Mouse (Mus musculus): ENCODE data around the gene Ugt1a8. TPM values are rescaled to one million over a fixed set of nuclear protein-coding genes. Genes with fewer than 3 reads are reported as not detected.
A peak's percentile ranks its signal among the peaks of the same experiment; 100 is the strongest.

Ugt1a8 gene
- total and polyA plus RNA-seq, 3 experiments: not detected

GRCm38 (mm10) chr1:88230421-88230820 lies 142.8 kb downstream of the Ugt1a8 start:
- Histone ChIP-seq H3K4me3 (ENCODE audit: low read depth, low read length) (no peak overlapping the region), H3K4me1 (ENCODE audit: insufficient read depth, low read depth, low read length) (no peaks in the 10 kb centered on the region), H3K9me3 (replicated peaks) (no peaks in the 10 kb centered on the region), H3K27me3 (ENCODE audit: insufficient read depth, low read length) (peaks cover 6% of the 10 kb centered on the region; the same call in 1 of the 2 replicates), H3K36me3 (replicated peaks) (no peaks in the 10 kb centered on the region)
- no peak for TF ChIP-seq GATA1 (IDR thresholded peaks at IDR 0.05; ENCODE audit: borderline replicate concordance, low read length)
- TF ChIP-seq POLR2AphosphoS5 (IDR thresholded peaks at IDR 0.05; ENCODE audit: insufficient replicate concordance, low read depth, low read length): 0 out of 2 replicates have a peak, but pooled peaks have one; percentile 24
- no peak for DNase-seq (ENCODE audit: low spot score)
- ATAC-seq (ENCODE audit: extremely low read depth, insufficient number of reproducible peaks, low FRiP score, poor library complexity, severe bottlenecking): no peak

GRCm38 (mm10) chr1:88230981-88231802 lies 143.6 kb downstream of the Ugt1a8 start:
- ATAC-seq (ENCODE audit: extremely low read depth, insufficient number of reproducible peaks, low FRiP score, poor library complexity, severe bottlenecking) (no peak), DNase-seq (ENCODE audit: low spot score) (no peak)
- H3K4me1 ChIP-seq (ENCODE audit: insufficient read depth, low read depth, low read length): no peaks in the 10 kb centered on the region
- no peaks in the 10 kb centered on the region for H3K36me3 ChIP-seq (replicated peaks)
- no peak overlapping the region for H3K4me3 ChIP-seq (ENCODE audit: low read depth, low read length)
- H3K9me3 ChIP-seq (replicated peaks): no peaks in the 10 kb centered on the region
- peaks cover 6% of the 10 kb centered on the region; the same call in 1 of the 2 replicates for H3K27me3 ChIP-seq (ENCODE audit: insufficient read depth, low read length)
- no peak for TF ChIP-seq CTCF (IDR thresholded peaks at IDR 0.05; ENCODE audit: low read depth, low read length)
- no peak for TF ChIP-seq GATA1 (IDR thresholded peaks at IDR 0.05; ENCODE audit: borderline replicate concordance, low read length)
- TF ChIP-seq POLR2AphosphoS5 (IDR thresholded peaks at IDR 0.05; ENCODE audit: insufficient replicate concordance, low read depth, low read length): no peak
- no peak for TF ChIP-seq TAL1 (conservative IDR thresholded peaks at IDR 0.05; ENCODE audit: low read depth, low read length)
- TF ChIP-seq GATA2 (IDR thresholded peaks at IDR 0.05; ENCODE audit: borderline replicate concordance, low read depth, low read length): no peak

GRCm38 (mm10) chr1:88231803-88232499 lies 144.3 kb downstream of the Ugt1a8 start:
- ATAC-seq (ENCODE audit: extremely low read depth, insufficient number of reproducible peaks, low FRiP score, poor library complexity, severe bottlenecking): no peak
- Histone ChIP-seq H3K9me3 (replicated peaks) (no peaks in the 10 kb centered on the region), H3K27me3 (ENCODE audit: insufficient read depth, low read length) (peaks cover 6% of the 10 kb centered on the region; the same call in 1 of the 2 replicates), H3K36me3 (replicated peaks) (no peaks in the 10 kb centered on the region), H3K4me3 (ENCODE audit: low read depth, low read length) (no peak overlapping the region), H3K4me1 (ENCODE audit: insufficient read depth, low read depth, low read length) (no peaks in the 10 kb centered on the region)
- no peak for DNase-seq (ENCODE audit: low spot score)
- TF ChIP-seq CTCF (IDR thresholded peaks at IDR 0.05; ENCODE audit: low read depth, low read length): no peak
- no peak for TF ChIP-seq GATA1 (IDR thresholded peaks at IDR 0.05; ENCODE audit: borderline replicate concordance, low read length)
- no peak for TF ChIP-seq POLR2AphosphoS5 (IDR thresholded peaks at IDR 0.05; ENCODE audit: insufficient replicate concordance, low read depth, low read length)
- TF ChIP-seq TAL1 (conservative IDR thresholded peaks at IDR 0.05; ENCODE audit: low read depth, low read length): no peak
- TF ChIP-seq GATA2 (IDR thresholded peaks at IDR 0.05; ENCODE audit: borderline replicate concordance, low read depth, low read length): no peak

GRCm38 (mm10) chr1:88232664-88233380 lies 145.2 kb downstream of the Ugt1a8 start:
- H3K27me3 ChIP-seq (ENCODE audit: insufficient read depth, low read length): peaks cover 9% of the 10 kb centered on the region; the same call in 1 of the 2 replicates
- TF ChIP-seq POLR2AphosphoS5 (IDR thresholded peaks at IDR 0.05; ENCODE audit: insufficient replicate concordance, low read depth, low read length) (no peak), TAL1 (conservative IDR thresholded peaks at IDR 0.05; ENCODE audit: low read depth, low read length) (no peak), GATA2 (IDR thresholded peaks at IDR 0.05; ENCODE audit: borderline replicate concordance, low read depth, low read length) (no peak), CTCF (IDR thresholded peaks at IDR 0.05; ENCODE audit: low read depth, low read length) (no peak), GATA1 (IDR thresholded peaks at IDR 0.05; ENCODE audit: borderline replicate concordance, low read length) (no peak)
- DNase-seq (ENCODE audit: low spot score): no peak
- no peak overlapping the region for H3K4me3 ChIP-seq (ENCODE audit: low read depth, low read length)
- ATAC-seq (ENCODE audit: extremely low read depth, insufficient number of reproducible peaks, low FRiP score, poor library complexity, severe bottlenecking): no peak
- H3K36me3 ChIP-seq (replicated peaks): no peaks in the 10 kb centered on the region
- no peaks in the 10 kb centered on the region for H3K4me1 ChIP-seq (ENCODE audit: insufficient read depth, low read depth, low read length)
- no peaks in the 10 kb centered on the region for H3K9me3 ChIP-seq (replicated peaks)

- Histone ChIP-seq H3K9me3 (replicated peaks) (peaks cover 2% of the 10 kb centered on the region; the same call in 1 of the 2 replicates), H3K4me1 (ENCODE audit: insufficient read depth, low read depth, low read length) (no peaks in the 10 kb centered on the region), H3K4me3 (ENCODE audit: low read depth, low read length) (no peak overlapping the region), H3K27me3 (ENCODE audit: insufficient read depth, low read length) (peaks cover 9% of the 10 kb centered on the region; the same call in 1 of the 2 replicates), H3K36me3 (replicated peaks) (no peaks in the 10 kb centered on the region)
- DNase-seq (ENCODE audit: low spot score) (no peak), ATAC-seq (ENCODE audit: extremely low read depth, insufficient number of reproducible peaks, low FRiP score, poor library complexity, severe bottlenecking) (no peak)
- TF ChIP-seq CTCF (IDR thresholded peaks at IDR 0.05; ENCODE audit: low read depth, low read length): no peak
- no peak for TF ChIP-seq POLR2AphosphoS5 (IDR thresholded peaks at IDR 0.05; ENCODE audit: insufficient replicate concordance, low read depth, low read length)
- TF ChIP-seq GATA1 (IDR thresholded peaks at IDR 0.05; ENCODE audit: borderline replicate concordance, low read length): no peak
- no peak for TF ChIP-seq TAL1 (conservative IDR thresholded peaks at IDR 0.05; ENCODE audit: low read depth, low read length)
- TF ChIP-seq GATA2 (IDR thresholded peaks at IDR 0.05; ENCODE audit: borderline replicate concordance, low read depth, low read length): no peak
Observed at GRCm38 (mm10) chr1:88233421-88234247, 146.0 kb downstream of the Ugt1a8 start.

All from G1E (cell line).